Mouse (Mus musculus) ovary, postnatal 36 days (tissue): ENCODE measurements around the gene Gm8362.
"Not testable (repeated sequence)": the region's sequence is repeated elsewhere in the genome, so short reads cannot be mapped to it uniquely, and the experiment has no call there.

Experiments used
- DNase-seq: peaks from one replicate; pipeline ENCODE4 v3.0.0; 2022; ENCODE audit warnings: low spot score, mixed read lengths

Gm8362 gene

GRCm38 (mm10) chr14:6774311-6774710, at the start of gene Gm8362:
Gm8362 (minus strand) TSS chr14:6774411.
- not testable (repeated sequence) for DNase-seq

- DNase-seq = not testable (repeated sequence)
These were observed 49.1 kb upstream of the Gm8362 start for GRCm38 (mm10) chr14:6823297-6823696.

GRCm38 (mm10) chr14:6757231-6757536, 17.0 kb downstream of the Gm8362 start:
- peak; percentile 2 for DNase-seq

- peak; percentile 3 for DNase-seq
These were observed 17.6 kb downstream of the Gm8362 start for GRCm38 (mm10) chr14:6756384-6757230.

GRCm38 (mm10) chr14:6742232-6742631, 32.0 kb downstream of the Gm8362 start, which contains the start of gene Gm3636:
Gm3636 (minus strand) TSS chr14:6742332.
- not testable (repeated sequence) for DNase-seq

- not testable (repeated sequence) for DNase-seq
These were observed 54.1 kb downstream of the Gm8362 start, which contains the start of gene Gm8050 for GRCm38 (mm10) chr14:6720151-6720550. Gm8050 (minus strand) TSS chr14:6720251.
